Mouse (Mus musculus) heart, embryonic 11.5 days (tissue): ENCODE data around the gene Cpne4. TPM values are rescaled to one million over a fixed set of nuclear protein-coding genes. Genes with fewer than 3 reads are reported as not detected.

Experiments
- ATAC-seq: fragments of 200-750 bp; cut with Nextera tagmentation; replicated peaks from 2 replicates; pipeline ENCODE4 v1.8.0; 2017; ENCODE audit warnings: moderate library complexity; ENCODE audit not compliant: insufficient number of reproducible peaks, low FRiP score, low TSS enrichment
- H3K27ac ChIP-seq: fragments of 300-500 bp; sonication (generic); 2 replicates; pipeline ENCODE4 v1.5.1; 2014; ENCODE audit warnings: mild to moderate bottlenecking, low read depth, low read length
- H3K27me3 ChIP-seq: fragments of 300-500 bp; sonication (generic); 2 replicates; pipeline ENCODE4 v1.6.1; 2014; ENCODE audit warnings: mild to moderate bottlenecking, low read length, mixed read lengths; ENCODE audit not compliant: control insufficient read depth, insufficient read depth
- H3K36me3 ChIP-seq: fragments of 300-500 bp; sonication (generic); 2 replicates; pipeline ENCODE4 v1.6.1; 2014; ENCODE audit warnings: mild to moderate bottlenecking, low read length, moderate library complexity, mixed read lengths; ENCODE audit not compliant: control insufficient read depth, insufficient read depth
- H3K4me1 ChIP-seq: fragments of 300-500 bp; sonication (generic); 2 replicates; pipeline ENCODE4 v1.6.1; 2014; ENCODE audit warnings: low read length; ENCODE audit not compliant: control insufficient read depth, insufficient read depth
- H3K4me2 ChIP-seq: fragments of 300-500 bp; sonication (generic); 2 replicates; pipeline ENCODE4 v1.6.1; 2014; ENCODE audit warnings: mild to moderate bottlenecking, moderate library complexity
- H3K4me3 ChIP-seq: fragments of 300-500 bp; sonication (generic); 2 replicates; pipeline ENCODE4 v1.5.1; 2014; ENCODE audit warnings: low read depth, low read length
- H3K9ac ChIP-seq: fragments of 300-500 bp; sonication (generic); 2 replicates; pipeline ENCODE4 v1.6.1; 2014; ENCODE audit warnings: mild to moderate bottlenecking, low read depth, low read length, moderate library complexity
- H3K9me3 ChIP-seq: fragments of 300-500 bp; sonication (generic); replicated peaks from 2 replicates; pipeline ENCODE4 v1.6.1; 2016; ENCODE audit warnings: low read length; ENCODE audit not compliant: control insufficient read depth
- WGBS: fragments of 180-500 bp; shearing (Covaris S2); extraction: QIAGEN DNeasy Blood & Tissue Kit; methylation state at CpG from one replicate; pipeline ENCODE4 v1.1.7; 2014; ENCODE audit not compliant: insufficient replicate concordance; 5-methylcytosine and 5-hydroxymethylcytosine counted together
- polyA plus RNA-seq: library from polyadenylated mRNA; unstranded; fragments of >200 nt; fragmentation: Nextera tagmentation; extraction: Ambion mirVana; gene quantifications from 2 replicates; pipeline ENCODE4 v1.2.1, GENCODE M21; 2014

The Cpne4 gene
- polyA plus RNA-seq, 1 experiment from 2014 or later = 0.64 TPM

DNA sequence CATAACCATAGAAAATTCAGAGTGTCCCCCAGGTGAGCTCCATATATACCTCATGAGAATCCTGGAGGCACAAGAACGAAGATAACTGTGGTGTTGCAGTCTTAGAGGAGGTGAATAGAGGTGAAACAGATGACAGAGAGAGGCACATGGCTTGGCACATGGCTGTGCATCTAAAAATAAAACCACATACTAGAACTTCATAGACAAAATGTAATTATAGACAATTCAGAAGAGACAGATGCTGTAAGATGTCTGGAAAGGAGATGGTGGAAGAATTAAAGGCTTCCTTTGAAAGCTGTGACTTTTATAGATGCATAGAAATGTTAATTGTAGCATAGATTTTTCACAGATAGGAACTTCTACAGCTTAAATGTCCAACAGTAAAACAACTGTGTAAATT, 451.1 kb downstream of the Cpne4 start:
- Histone ChIP-seq H3K27me3 (no peaks in the 10 kb centered on the region), H3K9ac (no peak overlapping the region), H3K4me2 (no peak overlapping the region), H3K9me3 (no peaks in the 10 kb centered on the region), H3K4me3 (no peak overlapping the region), H3K36me3 (no peaks in the 10 kb centered on the region), H3K4me1 (no peaks in the 10 kb centered on the region), H3K27ac (no peak overlapping the region)
- no peak for ATAC-seq
- WGBS = 57% methylated on average over 1 of the region's 1 CpGs

DNA sequence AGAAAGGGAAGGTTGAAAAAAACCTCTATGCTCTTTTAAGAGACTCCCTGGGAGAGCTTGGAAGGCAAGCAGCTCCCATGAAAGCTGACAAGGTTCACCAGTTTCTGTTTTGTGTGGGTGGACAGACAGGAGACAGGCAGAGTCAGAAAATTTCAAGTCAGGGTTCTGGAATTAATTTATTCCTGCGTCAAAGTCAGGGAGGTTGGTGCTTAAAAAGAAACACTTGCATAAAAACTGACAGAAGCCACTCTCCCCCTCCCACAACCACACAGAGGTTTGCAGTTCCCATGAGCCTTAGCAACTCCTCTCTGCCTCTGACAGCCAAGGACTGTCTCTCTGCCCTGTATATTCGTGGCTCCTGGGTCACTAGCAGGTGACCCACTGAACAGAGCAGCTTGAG, 463.6 kb downstream of the Cpne4 start:
- ATAC-seq = no peak
- H3K4me3 ChIP-seq = no peak overlapping the region
- 29% methylated on average over 2 of the region's 2 CpGs for WGBS

DNA sequence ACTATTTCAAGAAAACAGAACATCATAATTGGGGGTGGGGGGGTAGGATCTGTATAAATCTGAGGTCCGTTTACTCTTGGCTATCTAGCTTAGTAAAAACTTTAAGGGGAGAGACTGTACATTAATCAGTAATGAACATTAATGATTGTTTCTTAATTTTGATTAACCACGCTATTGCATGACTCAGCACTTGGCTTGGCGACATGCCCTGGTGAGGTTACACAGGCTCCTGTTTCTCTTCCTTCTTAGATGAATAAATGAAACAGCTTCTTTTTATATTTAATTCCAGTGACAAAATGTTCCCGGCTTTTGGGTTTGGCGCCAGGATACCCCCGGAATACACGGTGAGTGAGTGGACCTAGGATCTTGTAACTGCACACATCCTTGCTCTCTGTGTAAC, 471.1 kb downstream of the Cpne4 start:
- H3K36me3 ChIP-seq = no peaks in the 10 kb centered on the region
- no peaks in the 10 kb centered on the region for H3K9me3 ChIP-seq
- H3K4me2 ChIP-seq = no peak overlapping the region
- no peak overlapping the region for H3K4me3 ChIP-seq
- WGBS = 88% methylated on average over 7 of the region's 7 CpGs
- H3K27me3 ChIP-seq = no peaks in the 10 kb centered on the region
- H3K9ac ChIP-seq = no peak overlapping the region
- no peaks in the 10 kb centered on the region for H3K4me1 ChIP-seq
- no peak for ATAC-seq
- no peak overlapping the region for H3K27ac ChIP-seq

More for the DNA sequence above, 463.6 kb downstream of the Cpne4 start:
- Histone ChIP-seq H3K27ac (no peak overlapping the region), H3K27me3 (no peaks in the 10 kb centered on the region), H3K9me3 (no peaks in the 10 kb centered on the region), H3K9ac (no peak overlapping the region), H3K4me1 (no peaks in the 10 kb centered on the region), H3K4me2 (no peak overlapping the region), H3K36me3 (no peaks in the 10 kb centered on the region)

DNA sequence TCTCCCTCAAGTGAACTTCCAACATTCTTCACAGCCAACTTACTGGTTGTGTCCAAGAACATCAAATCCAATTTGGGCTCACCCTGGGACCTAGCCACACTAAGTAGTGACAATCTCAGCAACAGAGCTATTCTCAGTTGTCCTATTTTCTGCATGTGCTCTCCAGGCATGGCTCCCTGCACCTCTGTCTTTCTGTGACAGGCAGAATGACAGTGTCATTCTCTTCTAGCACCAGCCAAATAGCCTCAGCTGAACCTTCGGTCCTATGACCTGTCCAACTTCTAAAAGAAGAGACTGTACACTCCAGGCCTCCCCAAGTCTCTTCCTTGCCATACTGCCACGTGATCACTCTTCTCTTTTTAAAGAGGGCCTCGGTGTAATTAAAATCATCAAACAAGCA, 481.2 kb downstream of the Cpne4 start:
- ATAC-seq = no peak
- Histone ChIP-seq H3K9ac (no peak overlapping the region), H3K4me2 (no peak overlapping the region), H3K4me1 (no peaks in the 10 kb centered on the region), H3K27me3 (no peaks in the 10 kb centered on the region), H3K9me3 (no peaks in the 10 kb centered on the region), H3K36me3 (no peaks in the 10 kb centered on the region), H3K4me3 (no peak overlapping the region), H3K27ac (no peak overlapping the region)
- 68% methylated on average over 3 of the region's 3 CpGs for WGBS

DNA sequence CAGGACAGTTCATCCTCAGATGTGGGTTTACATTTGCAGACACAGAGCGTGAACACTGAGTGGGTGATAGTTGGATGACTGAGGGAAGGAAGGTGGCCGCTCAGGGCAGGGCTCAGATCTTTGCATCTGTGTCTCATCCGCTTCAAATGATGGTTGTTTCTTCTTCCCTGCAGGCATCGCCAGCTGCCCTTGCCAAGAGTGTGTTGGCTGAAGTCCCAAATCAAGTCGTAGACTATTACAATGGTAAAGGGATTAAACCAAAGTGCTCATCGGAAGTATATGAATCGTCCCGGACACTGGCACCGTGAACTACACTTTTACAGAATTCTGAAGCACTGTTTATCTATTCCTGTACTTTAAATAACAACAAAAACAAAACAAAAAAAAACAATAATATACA, 485.5 kb downstream of the Cpne4 start:
- Histone ChIP-seq H3K9me3 (no peaks in the 10 kb centered on the region), H3K4me3 (no peak overlapping the region), H3K27ac (no peak overlapping the region), H3K9ac (no peak overlapping the region), H3K4me2 (no peak overlapping the region), H3K4me1 (no peaks in the 10 kb centered on the region), H3K36me3 (no peaks in the 10 kb centered on the region), H3K27me3 (no peaks in the 10 kb centered on the region)
- no peak for ATAC-seq
- WGBS = 84% methylated on average over 9 of the region's 9 CpGs

DNA sequence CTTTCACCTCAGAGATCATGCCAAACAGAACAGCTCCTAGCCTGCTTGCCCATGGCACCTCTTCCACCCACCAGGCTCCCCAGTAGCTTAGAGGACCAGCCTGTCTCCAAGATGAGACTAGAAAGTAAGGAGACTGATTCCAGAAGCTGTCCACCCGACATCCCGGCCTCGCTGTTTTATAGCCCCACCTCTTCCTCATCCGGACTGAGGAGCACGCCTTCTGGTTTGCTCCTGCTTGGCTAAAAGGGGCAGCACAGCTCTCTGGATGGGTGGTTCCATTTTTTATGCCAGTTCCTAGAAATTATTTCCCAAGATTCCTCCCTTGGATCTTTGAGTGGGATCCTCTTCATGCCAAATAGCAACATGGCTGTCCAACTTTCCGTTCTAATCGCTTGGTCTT, 486.6 kb downstream of the Cpne4 start:
- no peak for ATAC-seq
- Histone ChIP-seq H3K27me3 (no peaks in the 10 kb centered on the region), H3K4me1 (no peaks in the 10 kb centered on the region), H3K9ac (no peak overlapping the region), H3K9me3 (no peaks in the 10 kb centered on the region), H3K4me3 (no peak overlapping the region), H3K27ac (no peak overlapping the region), H3K36me3 (no peaks in the 10 kb centered on the region), H3K4me2 (no peak overlapping the region)
- 82% methylated on average over 7 of the region's 7 CpGs for WGBS

DNA sequence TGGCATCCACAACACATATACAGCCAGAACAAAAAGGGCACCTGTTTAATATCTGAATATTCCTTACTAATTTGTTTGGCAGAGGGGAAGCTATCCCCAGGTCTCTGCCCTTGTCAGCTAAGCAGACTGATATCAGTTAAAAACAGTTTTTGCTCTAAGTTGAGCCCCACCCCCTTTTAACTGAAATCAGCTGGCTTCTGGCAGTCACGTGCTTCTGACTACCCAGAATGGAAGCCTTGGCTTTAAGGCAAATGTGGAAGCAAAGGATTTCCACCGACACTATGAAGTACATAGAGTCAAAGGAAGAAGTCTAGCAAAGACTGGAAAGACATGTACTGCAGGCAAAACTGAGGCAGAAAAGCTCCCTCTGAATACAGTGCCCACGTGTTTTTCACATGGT, 490.8 kb downstream of the Cpne4 start:
- H3K4me2 ChIP-seq = no peak overlapping the region
- no peaks in the 10 kb centered on the region for H3K27me3 ChIP-seq
- no peaks in the 10 kb centered on the region for H3K9me3 ChIP-seq
- 69% methylated on average over 3 of the region's 3 CpGs for WGBS
- H3K9ac ChIP-seq = no peak overlapping the region
- no peak for ATAC-seq
- H3K4me1 ChIP-seq = no peaks in the 10 kb centered on the region
- no peak overlapping the region for H3K4me3 ChIP-seq
- no peak overlapping the region for H3K27ac ChIP-seq
- no peaks in the 10 kb centered on the region for H3K36me3 ChIP-seq

DNA sequence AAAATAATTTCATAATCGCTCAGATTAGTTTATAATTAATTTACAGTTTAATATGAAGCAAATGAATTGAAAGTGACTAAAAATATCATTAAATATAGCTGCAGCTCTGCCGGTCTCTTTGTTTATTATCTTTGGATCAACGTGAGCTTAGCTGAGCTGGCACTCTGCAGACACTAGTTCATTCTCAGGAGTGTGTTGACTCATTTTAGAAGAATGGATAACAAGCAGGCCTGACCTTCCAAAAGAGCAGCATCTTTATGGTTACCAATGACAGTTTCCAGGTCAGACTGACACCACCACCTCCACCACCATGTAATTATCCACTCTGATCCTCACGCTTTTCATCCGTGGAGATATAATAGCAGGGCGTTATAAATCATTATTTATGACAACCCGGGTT, 498.9 kb downstream of the Cpne4 start:
- Histone ChIP-seq H3K27ac (no peak overlapping the region), H3K9me3 (no peaks in the 10 kb centered on the region), H3K27me3 (no peaks in the 10 kb centered on the region), H3K4me2 (no peak overlapping the region), H3K36me3 (no peaks in the 10 kb centered on the region), H3K4me1 (no peaks in the 10 kb centered on the region), H3K4me3 (no peak overlapping the region), H3K9ac (no peak overlapping the region)
- no peak for ATAC-seq
- 70% methylated on average over 7 of the region's 7 CpGs for WGBS

DNA sequence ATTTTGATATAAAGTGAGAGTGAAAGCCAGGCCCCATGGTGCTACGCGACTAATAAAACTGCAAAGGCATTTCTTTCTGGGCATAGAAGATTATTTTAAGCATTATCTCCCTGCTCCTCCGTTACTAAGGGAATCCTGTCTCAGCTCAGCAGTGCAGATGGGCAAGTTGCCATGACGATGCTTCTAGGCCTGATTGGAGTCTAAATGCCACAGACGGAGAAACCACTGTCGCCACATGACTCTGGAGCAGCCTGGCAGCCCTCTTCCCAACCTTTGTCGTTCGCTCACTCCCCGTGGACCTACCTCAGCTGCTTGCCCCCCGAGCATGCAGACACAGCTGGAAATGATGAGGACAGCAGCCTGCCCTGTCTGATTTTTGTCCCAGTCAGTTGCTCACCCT, 501.3 kb downstream of the Cpne4 start:
- H3K9me3 ChIP-seq = no peaks in the 10 kb centered on the region
- H3K27ac ChIP-seq = no peak overlapping the region
- no peaks in the 10 kb centered on the region for H3K4me1 ChIP-seq
- H3K4me3 ChIP-seq = no peak overlapping the region
- no peaks in the 10 kb centered on the region for H3K27me3 ChIP-seq
- H3K4me2 ChIP-seq = no peak overlapping the region
- 65% methylated on average over 10 of the region's 10 CpGs for WGBS
- ATAC-seq = no peak
- no peaks in the 10 kb centered on the region for H3K36me3 ChIP-seq
- no peak overlapping the region for H3K9ac ChIP-seq
